Mouse (Mus musculus) right cerebral cortex, adult 18-20 months (tissue): ENCODE data around the gene Usp18.
A peak's percentile ranks its signal among the peaks of the same experiment; 100 is the strongest.

ENCODE experiments used
- DNase-seq: peaks from one replicate; pipeline ENCODE4 v3.0.0; 2022; ENCODE audit warnings: mixed read lengths

Gene Usp18

DNA sequence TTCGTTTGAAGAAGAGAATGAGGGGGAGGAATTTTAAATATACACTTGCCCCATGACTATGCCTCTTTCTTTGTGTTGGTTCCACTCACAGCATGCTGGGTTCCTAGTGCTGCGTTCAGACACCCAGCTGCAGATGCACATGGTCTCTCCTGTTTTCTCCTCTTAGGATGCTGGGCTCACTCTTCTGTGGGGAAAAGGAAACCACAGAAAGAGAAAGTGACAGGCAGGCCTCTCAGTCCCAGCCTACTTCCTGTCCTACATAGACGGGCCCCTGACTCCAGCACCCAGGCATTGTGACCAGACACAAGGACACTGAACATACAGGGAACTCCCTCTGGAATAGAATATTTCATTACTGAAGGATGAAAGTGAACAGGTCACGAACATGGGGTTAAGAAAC, 19.7 kb upstream of the Usp18 start:
- no peak for DNase-seq

DNA sequence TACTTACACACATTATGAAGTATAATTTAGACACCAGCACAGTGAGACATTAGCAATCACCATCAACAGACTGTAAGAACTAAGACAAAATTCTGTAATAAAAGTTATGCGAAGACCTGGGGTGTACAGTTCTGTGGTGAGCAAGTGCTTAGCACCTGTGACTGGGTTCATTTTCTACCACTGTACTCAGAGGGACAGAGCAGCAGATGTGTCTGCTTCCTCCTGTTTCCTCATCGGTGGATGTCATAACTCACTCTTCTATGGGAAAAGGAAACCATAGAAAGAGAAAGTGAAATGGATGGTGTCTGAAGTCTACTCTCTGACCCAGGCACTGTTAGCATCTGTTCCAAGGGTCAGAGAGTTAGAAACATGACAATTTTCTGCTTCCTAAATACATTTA, 19.0 kb upstream of the Usp18 start:
- no peak for DNase-seq

- DNase-seq, result no peak
Observed at GRCm38 (mm10) chr6:121228421-121228820, 17.3 kb upstream of the Usp18 start.

DNA sequence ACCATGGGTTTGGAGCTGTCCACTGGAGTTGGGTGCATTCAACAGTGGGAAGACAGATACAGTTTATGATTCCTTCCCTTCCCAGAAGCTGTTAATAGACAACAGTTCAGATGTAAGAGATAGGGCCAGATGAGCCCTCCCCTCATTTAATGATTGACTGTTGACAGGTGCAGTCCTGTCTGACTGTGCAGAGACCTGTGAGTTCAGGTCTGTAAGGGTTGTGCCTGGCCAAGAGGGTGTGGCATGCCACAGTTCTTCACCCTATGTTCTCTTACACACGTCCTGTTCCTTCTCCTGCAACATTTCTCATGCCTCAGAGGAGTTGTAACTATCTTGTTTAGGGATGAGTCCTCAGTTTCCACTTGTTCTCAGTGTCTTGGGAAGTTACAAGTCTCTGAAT, 13.1 kb upstream of the Usp18 start:
- DNase-seq, result no peak

- DNase-seq, result no peak
Observed at GRCm38 (mm10) chr6:121236386-121236785, 9.3 kb upstream of the Usp18 start.

- DNase-seq, result no peak
Observed at GRCm38 (mm10) chr6:121238209-121238608, 7.5 kb upstream of the Usp18 start.

DNA sequence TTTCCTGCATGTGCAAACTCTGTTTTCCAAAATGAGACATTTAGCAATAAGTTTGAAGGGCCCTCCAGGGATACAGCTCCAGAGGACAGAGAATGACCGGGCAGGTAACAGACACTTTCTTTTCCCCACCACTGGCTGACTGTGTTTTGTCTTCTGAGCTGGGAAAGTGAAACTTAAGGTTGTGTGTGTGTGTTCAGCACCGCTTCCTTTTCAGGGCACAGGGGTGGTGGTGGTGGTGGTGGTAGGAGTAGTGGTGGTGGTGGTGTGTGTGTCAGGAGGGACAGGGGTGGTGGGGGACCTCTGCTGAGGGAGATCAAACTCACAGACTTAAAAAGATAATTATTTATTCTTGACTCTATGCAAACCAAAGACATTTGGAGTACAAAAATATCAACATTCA, 3.9 kb upstream of the Usp18 start:
- no peak for DNase-seq

DNA sequence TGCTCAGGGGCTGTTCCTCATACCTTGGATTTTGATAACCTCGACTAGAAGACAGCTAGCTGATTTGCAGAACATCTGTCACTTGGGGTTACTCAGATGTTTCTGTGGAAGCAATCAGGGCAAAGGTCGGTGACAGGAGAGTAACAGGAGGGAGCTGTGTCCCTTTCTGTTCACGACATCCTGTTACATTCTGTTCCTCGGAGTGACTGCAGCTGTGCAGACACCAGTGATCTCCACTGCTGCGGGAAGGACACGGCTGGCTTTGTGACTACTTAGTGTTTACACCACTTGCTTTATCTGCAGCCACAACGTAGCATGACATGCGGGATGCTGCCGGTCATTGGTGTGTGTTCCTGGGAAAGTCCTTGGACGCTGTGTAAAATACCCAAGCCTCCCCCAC, 2.5 kb upstream of the Usp18 start:
- DNase-seq, result no peak

DNA sequence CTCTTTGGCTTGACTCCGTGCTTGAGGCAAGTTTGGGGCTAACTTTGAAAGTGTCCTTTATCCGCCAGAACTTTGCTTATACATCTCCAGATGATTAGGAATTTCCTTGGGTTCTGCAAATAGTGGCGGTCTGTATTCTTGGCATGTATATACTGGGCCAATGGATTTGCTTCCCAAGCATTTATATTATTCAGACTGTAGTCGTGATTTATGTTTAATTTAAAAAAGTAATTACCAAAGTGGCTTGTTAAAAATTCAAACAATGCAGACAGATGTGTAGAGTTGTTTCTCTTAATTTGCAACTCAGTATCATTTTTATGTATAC, 293 bp downstream of the Usp18 start:
- no peak for DNase-seq

GRCm38 (mm10) chr6:121250406-121250805, 4.7 kb downstream of the Usp18 start:
- DNase-seq, result no peak

GRCm38 (mm10) chr6:121251256-121251655, 5.5 kb downstream of the Usp18 start:
- DNase-seq, result no peak

GRCm38 (mm10) chr6:121260548-121260947, 14.8 kb downstream of the Usp18 start:
- DNase-seq, result peak; percentile 70

- DNase-seq, result no peak
Observed at GRCm38 (mm10) chr6:121261233-121261632, 15.5 kb downstream of the Usp18 start.

DNA sequence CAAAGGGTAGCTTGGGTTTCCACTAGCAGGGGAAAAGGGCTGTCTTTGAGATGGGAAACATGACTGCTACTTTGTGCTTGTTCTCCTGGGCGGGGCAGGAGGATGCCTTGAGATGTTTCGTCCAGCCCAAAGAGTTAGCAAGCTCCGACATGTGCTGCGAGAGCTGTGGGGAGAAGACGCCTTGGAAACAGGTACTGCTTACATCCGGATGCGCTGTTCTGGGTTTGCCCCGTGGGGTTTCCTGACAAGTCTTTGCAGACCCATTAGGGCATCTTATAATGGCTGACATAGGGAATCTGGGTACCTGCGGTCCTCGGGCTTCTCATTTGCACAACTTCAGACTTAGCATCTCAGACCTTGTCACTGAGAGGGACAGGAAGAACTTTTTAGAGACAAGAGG, 16.3 kb downstream of the Usp18 start:
- no peak for DNase-seq

DNA sequence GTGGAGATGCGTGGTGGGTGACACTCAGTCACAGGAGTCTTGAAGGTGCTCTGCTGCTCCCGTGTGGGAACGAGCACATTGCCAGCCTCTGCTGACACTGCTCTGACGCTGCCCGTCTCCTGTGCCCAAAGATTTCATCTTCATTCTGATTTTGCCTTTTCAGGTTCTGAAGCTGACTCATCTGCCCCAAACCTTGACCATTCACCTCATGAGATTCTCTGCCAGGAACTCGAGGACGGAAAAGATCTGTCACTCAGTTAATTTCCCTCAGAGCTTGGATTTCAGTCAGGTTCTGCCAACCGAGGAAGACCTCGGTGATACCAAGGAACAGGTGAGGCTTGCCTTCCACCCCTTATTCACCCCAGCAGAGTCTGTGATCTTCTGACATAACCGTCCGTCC, 16.8 kb downstream of the Usp18 start:
- DNase-seq, result no peak

DNA sequence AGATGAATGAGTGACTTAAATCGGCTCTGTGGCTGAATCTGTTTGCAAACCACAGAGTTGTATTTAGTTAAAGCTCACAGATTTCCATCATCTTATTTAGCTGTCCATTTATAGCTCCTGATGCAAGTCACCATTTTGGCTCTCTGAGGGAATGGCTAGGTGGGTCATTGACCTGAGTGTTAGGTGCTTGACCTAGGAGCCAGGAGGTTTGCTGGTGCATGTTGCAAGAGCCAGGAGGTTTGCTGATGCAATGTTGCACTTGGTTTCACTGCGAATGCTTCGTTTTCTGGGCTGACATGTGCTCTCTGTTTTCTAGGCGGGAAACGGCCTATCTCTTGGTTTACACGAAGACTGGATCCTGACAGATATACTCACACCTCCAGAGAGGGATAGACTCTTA, 24.4 kb downstream of the Usp18 start:
- DNase-seq, result no peak

GRCm38 (mm10) chr6:121271707-121272074, 26.0 kb downstream of the Usp18 start:
- no peak for DNase-seq

- DNase-seq, result peak; percentile 80
Observed at GRCm38 (mm10) chr6:121272075-121272800, 26.5 kb downstream of the Usp18 start.

GRCm38 (mm10) chr6:121274356-121274755, 28.6 kb downstream of the Usp18 start:
- peak; percentile 22 for DNase-seq

- DNase-seq, result no peak
Observed at GRCm38 (mm10) chr6:121284132-121284531, 38.4 kb downstream of the Usp18 start.

- no peak for DNase-seq
Observed at GRCm38 (mm10) chr6:121299317-121299716, 53.6 kb downstream of the Usp18 start.

DNA sequence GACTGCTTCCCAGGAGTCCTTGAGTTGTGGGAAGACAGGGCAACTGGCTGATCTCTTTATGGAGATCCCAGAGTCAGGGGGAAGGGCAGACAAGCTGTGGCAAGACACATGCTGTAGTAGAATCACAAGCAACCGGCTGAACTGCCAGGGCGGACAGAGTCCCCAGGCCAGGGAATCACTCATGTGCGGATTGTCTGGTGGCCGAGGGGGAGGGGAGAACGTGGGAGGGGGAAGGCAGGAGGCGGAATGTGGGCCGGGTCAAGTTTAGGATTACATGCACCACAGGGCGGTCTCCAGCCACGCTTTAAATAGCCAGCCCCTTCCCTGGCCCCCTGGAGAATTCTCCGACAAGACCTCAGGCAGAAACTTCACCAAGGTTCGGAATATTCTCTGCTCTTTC, 54.2 kb downstream of the Usp18 start, which contains the start of gene Slc6a13:
Gene Slc6a13 (plus strand): TSS at position 274 of the 400 bp plus-strand sequence.
- no peak for DNase-seq

- no peak for DNase-seq
Observed at GRCm38 (mm10) chr6:121300504-121300903, 54.8 kb downstream of the Usp18 start.

DNA sequence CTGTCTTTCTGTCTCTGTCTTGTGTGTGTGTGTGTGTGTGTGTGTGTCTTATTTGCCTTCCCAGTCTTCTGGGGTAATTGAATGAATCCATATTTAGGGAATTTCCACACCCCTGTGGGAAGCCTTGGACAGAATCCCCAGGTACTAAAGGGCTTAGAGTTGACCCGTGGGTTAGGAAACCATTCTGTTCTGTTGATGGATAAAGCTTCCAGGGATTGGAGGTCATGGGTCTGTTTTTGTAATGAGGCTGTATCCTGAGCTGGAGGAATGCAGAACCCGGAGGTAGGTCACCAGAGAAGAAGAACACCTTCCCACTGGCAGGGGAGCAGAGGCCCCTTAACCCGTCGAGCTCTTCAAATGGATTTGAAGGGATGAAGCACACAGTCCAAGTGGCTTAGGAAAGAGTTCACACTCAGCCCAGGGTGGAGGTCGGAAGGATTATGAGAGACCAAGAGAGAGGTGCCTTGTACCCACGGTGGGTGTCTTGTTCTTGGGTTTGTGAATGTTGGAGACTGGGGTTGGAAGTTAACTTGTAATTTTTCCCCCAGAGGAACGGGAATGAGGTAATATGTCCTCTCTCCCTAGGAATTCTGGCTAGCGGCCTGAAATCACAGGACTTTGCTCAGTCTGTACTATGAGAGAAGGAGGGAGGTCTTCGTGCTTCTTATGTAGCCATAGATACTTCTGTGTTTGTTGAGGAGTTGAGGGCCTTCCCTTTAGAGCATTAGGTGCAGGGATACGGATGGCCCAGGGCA, 57.9 kb downstream of the Usp18 start:
- no peak for DNase-seq

- DNase-seq, result no peak
Observed at GRCm38 (mm10) chr6:121304630-121305029, 58.9 kb downstream of the Usp18 start.
